Mouse (Mus musculus): ENCODE results near the gene Litaf. TPM values are rescaled to one million over a fixed set of nuclear protein-coding genes. Genes with fewer than 3 reads are reported as not detected.

Gene Litaf
- total and polyA plus RNA-seq, 3 experiments: 25.7 to 50.1 TPM; not detected in 1

GRCm38 (mm10) chr16:10951581-10951980 lies 114.4 kb downstream of the Litaf start:
- Histone ChIP-seq H3K4me3 (ENCODE audit: control insufficient read depth in 1 of 2, insufficient read depth in 1 of 2, low read depth in 2 of 2, low read length in 2 of 2) (no peak overlapping the region), H3K27ac (ENCODE audit: control insufficient read depth, low read depth, low read length) (no peak overlapping the region), H3K36me3 (ENCODE audit: control insufficient read depth in 1 of 2, insufficient read depth in 2 of 2, low read length in 2 of 2) (no peaks in the 10 kb centered on the region), H3K79me2 (ENCODE audit: control insufficient read depth, insufficient read depth, low read length, poor library complexity) (no peaks in the 10 kb centered on the region), H3K27me3 (ENCODE audit: control insufficient read depth in 1 of 2, insufficient read depth in 2 of 2, low read length in 2 of 2) (no peaks in the 10 kb centered on the region), H3K9ac (ENCODE audit: control insufficient read depth, low read depth, low read length, poor library complexity, severe bottlenecking) (no peak overlapping the region), H3K4me1 (ENCODE audit: control insufficient read depth in 1 of 2, insufficient read depth in 2 of 2, low read length in 2 of 2) (no peaks in the 10 kb centered on the region), H3K9me3 (replicated peaks; ENCODE audit: insufficient read depth, low read length) (no peaks in the 10 kb centered on the region)
- TF ChIP-seq USF1 (IDR thresholded peaks at IDR 0.05; ENCODE audit: low read depth, low read length) (no peak), POLR2AphosphoS2 (IDR thresholded peaks at IDR 0.05; ENCODE audit: low read length) (no peak), CTCF (IDR thresholded peaks at IDR 0.05 in 2 of 3, conservative IDR thresholded peaks at IDR 0.05 in 1 of 3; ENCODE audit: control insufficient read depth in 1 of 3, insufficient read depth in 1 of 3, low read depth in 2 of 3, low read length in 3 of 3, poor library complexity in 1 of 3, severe bottlenecking in 1 of 3) (peak in 2 of 3 experiments; percentile 50 to 52; a peak in 4 of 6 replicates), JUND (IDR thresholded peaks at IDR 0.05; ENCODE audit: low read depth, low read length) (no peak), MYC (IDR thresholded peaks at IDR 0.05; ENCODE audit: low read depth, low read length) (no peak), SMC3 (IDR thresholded peaks at IDR 0.05; ENCODE audit: low read depth, low read length) (peak; percentile 50), RAD21 (IDR thresholded peaks at IDR 0.05; ENCODE audit: low read depth, low read length) (peak; percentile 22)
- no peak for DNase-seq (ENCODE audit: low read depth, low spot score)

GRCm38 (mm10) chr16:10950539-10950938 lies 115.4 kb downstream of the Litaf start:
- Histone ChIP-seq H3K4me3 (ENCODE audit: control insufficient read depth in 1 of 2, insufficient read depth in 1 of 2, low read depth in 2 of 2, low read length in 2 of 2) (no peak overlapping the region), H3K27me3 (ENCODE audit: control insufficient read depth in 1 of 2, insufficient read depth in 2 of 2, low read length in 2 of 2) (no peaks in the 10 kb centered on the region), H3K36me3 (ENCODE audit: control insufficient read depth in 1 of 2, insufficient read depth in 2 of 2, low read length in 2 of 2) (peaks cover 0 to 1% of the 10 kb centered on the region in 2 experiments; a peak in 1 of 4 replicates), H3K4me1 (ENCODE audit: control insufficient read depth in 1 of 2, insufficient read depth in 2 of 2, low read length in 2 of 2) (no peaks in the 10 kb centered on the region), H3K9me3 (replicated peaks; ENCODE audit: insufficient read depth, low read length) (no peaks in the 10 kb centered on the region), H3K9ac (ENCODE audit: control insufficient read depth, low read depth, low read length, poor library complexity, severe bottlenecking) (no peak overlapping the region), H3K27ac (ENCODE audit: control insufficient read depth, low read depth, low read length) (no peak overlapping the region), H3K79me2 (ENCODE audit: control insufficient read depth, insufficient read depth, low read length, poor library complexity) (no peaks in the 10 kb centered on the region)
- DNase-seq (ENCODE audit: low read depth, low spot score): no peak
- TF ChIP-seq TCF12 (IDR thresholded peaks at IDR 0.05; ENCODE audit: low read depth, low read length) (no peak), ZNF384 (IDR thresholded peaks at IDR 0.05; ENCODE audit: low read depth, low read length) (no peak), POLR2AphosphoS5 (IDR thresholded peaks at IDR 0.05; ENCODE audit: borderline replicate concordance, low read depth, low read length) (no peak), MAZ (IDR thresholded peaks at IDR 0.05; ENCODE audit: low read depth, low read length) (no peak), GABPA (IDR thresholded peaks at IDR 0.05; ENCODE audit: low read depth, low read length) (no peak), TBP (IDR thresholded peaks at IDR 0.05; ENCODE audit: low read depth, low read length) (no peak), USF1 (IDR thresholded peaks at IDR 0.05; ENCODE audit: low read depth, low read length) (no peak)

- Histone ChIP-seq H3K4me3 (ENCODE audit: control insufficient read depth in 1 of 2, insufficient read depth in 1 of 2, low read depth in 2 of 2, low read length in 2 of 2) (no peak overlapping the region), H3K27ac (ENCODE audit: control insufficient read depth, low read depth, low read length) (no peak overlapping the region), H3K79me2 (ENCODE audit: control insufficient read depth, insufficient read depth, low read length, poor library complexity) (no peaks in the 10 kb centered on the region), H3K9ac (ENCODE audit: control insufficient read depth, low read depth, low read length, poor library complexity, severe bottlenecking) (no peak overlapping the region), H3K9me3 (replicated peaks; ENCODE audit: insufficient read depth, low read length) (no peaks in the 10 kb centered on the region), H3K4me1 (ENCODE audit: control insufficient read depth in 1 of 2, insufficient read depth in 2 of 2, low read length in 2 of 2) (no peaks in the 10 kb centered on the region), H3K27me3 (ENCODE audit: control insufficient read depth in 1 of 2, insufficient read depth in 2 of 2, low read length in 2 of 2) (no peaks in the 10 kb centered on the region), H3K36me3 (ENCODE audit: control insufficient read depth in 1 of 2, insufficient read depth in 2 of 2, low read length in 2 of 2) (peaks cover 0 to 2% of the 10 kb centered on the region in 2 experiments; a peak in 1 of 4 replicates)
- DNase-seq (ENCODE audit: low read depth, low spot score): no peak
- TF ChIP-seq MEF2A (IDR thresholded peaks at IDR 0.05; ENCODE audit: extremely low read depth, insufficient replicate concordance, low read depth, low read length, poor library complexity, severe bottlenecking) (no peak), POLR2AphosphoS2 (IDR thresholded peaks at IDR 0.05; ENCODE audit: low read length) (no peak), TCF12 (IDR thresholded peaks at IDR 0.05; ENCODE audit: low read depth, low read length) (no peak), CTCF (IDR thresholded peaks at IDR 0.05 in 2 of 3, conservative IDR thresholded peaks at IDR 0.05 in 1 of 3; ENCODE audit: control insufficient read depth in 1 of 3, insufficient read depth in 1 of 3, low read depth in 2 of 3, low read length in 3 of 3, poor library complexity in 1 of 3, severe bottlenecking in 1 of 3) (no peak), MYC (IDR thresholded peaks at IDR 0.05; ENCODE audit: low read depth, low read length) (no peak), NELFE (IDR thresholded peaks at IDR 0.05; ENCODE audit: low read depth, low read length) (no peak), MAFK (IDR thresholded peaks at IDR 0.05; ENCODE audit: borderline replicate concordance, low read depth, low read length) (no peak)
Measured at GRCm38 (mm10) chr16:10947724-10948123, 118.2 kb downstream of the Litaf start.

Data from MEL (cell line).